Mouse (Mus musculus): ENCODE measurements around the gene Tomm22. TPM values are rescaled to one million over a fixed set of nuclear protein-coding genes. Genes with fewer than 3 reads are reported as not detected.
"Not testable (repeated sequence)": the region's sequence is repeated elsewhere in the genome, so short reads cannot be mapped to it uniquely, and the experiment has no call there.

Gene Tomm22
- polyA plus RNA-seq, 1 experiment from 2014 or later, result 207 TPM

GRCm38 (mm10) chr15:79669195-79669594 lies 1.5 kb upstream of the Tomm22 start:
- no peaks in the 10 kb centered on the region for H3K9me3 ChIP-seq (ENCODE audit: control insufficient read depth)
- H3K9ac ChIP-seq (ENCODE audit: low read depth, low read length), result no peak overlapping the region
- 67% methylated on average over 10 of the region's 10 CpGs for WGBS
- H3K4me2 ChIP-seq (replicated peaks; ENCODE audit: low read depth), result no peak overlapping the region
- TF ChIP-seq CTCF (IDR thresholded peaks at IDR 0.05; ENCODE audit: low read depth), result peak; percentile 45
- ATAC-seq, result no peak
- no peak overlapping the region for H3K27ac ChIP-seq (ENCODE audit: low read depth, low read length)
- peaks cover 21% of the 10 kb centered on the region for H3K36me3 ChIP-seq (ENCODE audit: control insufficient read depth, insufficient read depth)
- H3K4me3 ChIP-seq (ENCODE audit: low read depth, low read length), result no peak overlapping the region
- no peaks in the 10 kb centered on the region for H3K27me3 ChIP-seq (replicated peaks; ENCODE audit: control insufficient read depth, insufficient read depth, low read length)
- 0 out of 2 replicates have a peak, but pooled peaks cover 3% of the 10 kb centered on the region for H3K4me1 ChIP-seq (replicated peaks; ENCODE audit: control insufficient read depth, insufficient read depth, low read length)

- whole genome bisulfite sequencing, result under 1% methylated on average over 37 of the region's 37 CpGs
Measured at GRCm38 (mm10) chr15:79670972-79671299, 275 bp downstream of the Tomm22 start.

GRCm38 (mm10) chr15:79671828-79672348 lies 1.2 kb downstream of the Tomm22 start:
- 62% methylated on average over 11 of the region's 11 CpGs for WGBS
- Histone ChIP-seq H3K4me3 (ENCODE audit: low read depth, low read length) (peak overlapping the region; percentile 88; the same call in 1 of the 2 replicates), H3K4me2 (replicated peaks; ENCODE audit: low read depth) (peak overlapping the region; percentile 81), H3K36me3 (ENCODE audit: control insufficient read depth, insufficient read depth) (peaks cover 38% of the 10 kb centered on the region)
- H3K9me3 ChIP-seq (ENCODE audit: control insufficient read depth); H3K27me3 ChIP-seq (replicated peaks; ENCODE audit: control insufficient read depth, insufficient read depth, low read length); ATAC-seq; H3K9ac ChIP-seq (ENCODE audit: low read depth, low read length); H3K27ac ChIP-seq (ENCODE audit: low read depth, low read length); H3K4me1 ChIP-seq (replicated peaks; ENCODE audit: control insufficient read depth, insufficient read depth, low read length): not testable (repeated sequence)

More at GRCm38 (mm10) chr15:79670972-79671299, 275 bp downstream of the Tomm22 start:
- H3K9me3 ChIP-seq (ENCODE audit: control insufficient read depth), result no peaks in the 10 kb centered on the region
- peak overlapping the region; percentile 71 for H3K27ac ChIP-seq (ENCODE audit: low read depth, low read length)
- peak; percentile 50 for ATAC-seq
- TF ChIP-seq CTCF (IDR thresholded peaks at IDR 0.05; ENCODE audit: low read depth), result no peak
- H3K4me3 ChIP-seq (ENCODE audit: low read depth, low read length), result peak overlapping the region; percentile 88
- peaks cover 30% of the 10 kb centered on the region for H3K36me3 ChIP-seq (ENCODE audit: control insufficient read depth, insufficient read depth)
- H3K9ac ChIP-seq (ENCODE audit: low read depth, low read length), result peak overlapping the region; percentile 86
- no peaks in the 10 kb centered on the region for H3K27me3 ChIP-seq (replicated peaks; ENCODE audit: control insufficient read depth, insufficient read depth, low read length)
- H3K4me2 ChIP-seq (replicated peaks; ENCODE audit: low read depth), result peak overlapping the region; percentile 81
- H3K4me1 ChIP-seq (replicated peaks; ENCODE audit: control insufficient read depth, insufficient read depth, low read length), result 0 out of 2 replicates have a peak, but pooled peaks cover 3% of the 10 kb centered on the region

- H3K36me3 ChIP-seq (ENCODE audit: control insufficient read depth, insufficient read depth), result peaks cover 38% of the 10 kb centered on the region
- H3K9ac ChIP-seq (ENCODE audit: low read depth, low read length), result no peak overlapping the region
Measured at GRCm38 (mm10) chr15:79677936-79678335, 7.3 kb downstream of the Tomm22 start.

GRCm38 (mm10) chr15:79681973-79682372 lies 11.3 kb downstream of the Tomm22 start:
- Histone ChIP-seq H3K9me3 (ENCODE audit: control insufficient read depth) (no peaks in the 10 kb centered on the region), H3K4me3 (ENCODE audit: low read depth, low read length) (no peak overlapping the region), H3K27me3 (replicated peaks; ENCODE audit: control insufficient read depth, insufficient read depth, low read length) (no peaks in the 10 kb centered on the region), H3K27ac (ENCODE audit: low read depth, low read length) (0 out of 2 replicates have a peak overlapping the region, but pooled peaks have one; percentile 21), H3K4me2 (replicated peaks; ENCODE audit: low read depth) (no peak overlapping the region), H3K4me1 (replicated peaks; ENCODE audit: control insufficient read depth, insufficient read depth, low read length) (peaks cover 17% of the 10 kb centered on the region), H3K36me3 (ENCODE audit: control insufficient read depth, insufficient read depth) (peaks cover 1% of the 10 kb centered on the region; the same call in 1 of the 2 replicates), H3K9ac (ENCODE audit: low read depth, low read length) (no peak overlapping the region)
- WGBS, result 78% methylated on average over 4 of the region's 4 CpGs
- no peak for TF ChIP-seq CTCF (IDR thresholded peaks at IDR 0.05; ENCODE audit: low read depth)
- ATAC-seq, result peak; percentile 34; the same call in 1 of the 2 replicates

More at GRCm38 (mm10) chr15:79677936-79678335, 7.3 kb downstream of the Tomm22 start:
- Histone ChIP-seq H3K4me2 (replicated peaks; ENCODE audit: low read depth) (no peak overlapping the region), H3K27ac (ENCODE audit: low read depth, low read length) (no peak overlapping the region), H3K27me3 (replicated peaks; ENCODE audit: control insufficient read depth, insufficient read depth, low read length) (no peaks in the 10 kb centered on the region), H3K4me1 (replicated peaks; ENCODE audit: control insufficient read depth, insufficient read depth, low read length) (peaks cover 3% of the 10 kb centered on the region; the same call in 1 of the 2 replicates), H3K4me3 (ENCODE audit: low read depth, low read length) (no peak overlapping the region), H3K9me3 (ENCODE audit: control insufficient read depth) (no peaks in the 10 kb centered on the region)
- no peak for ATAC-seq
- WGBS, result 55% methylated on average over 2 of the region's 2 CpGs
- TF ChIP-seq CTCF (IDR thresholded peaks at IDR 0.05; ENCODE audit: low read depth), result no peak

- no peaks in the 10 kb centered on the region for H3K36me3 ChIP-seq (ENCODE audit: control insufficient read depth, insufficient read depth)
- no peak overlapping the region for H3K4me3 ChIP-seq (ENCODE audit: low read depth, low read length)
- peak; percentile 28 for ATAC-seq
- peak overlapping the region; percentile 40 for H3K4me2 ChIP-seq (replicated peaks; ENCODE audit: low read depth)
- 46% methylated on average over 6 of the region's 6 CpGs for WGBS
- H3K27ac ChIP-seq (ENCODE audit: low read depth, low read length), result no peak overlapping the region; the same call in 1 of the 2 replicates
- no peak for TF ChIP-seq CTCF (IDR thresholded peaks at IDR 0.05; ENCODE audit: low read depth)
- H3K27me3 ChIP-seq (replicated peaks; ENCODE audit: control insufficient read depth, insufficient read depth, low read length), result no peaks in the 10 kb centered on the region
- H3K9ac ChIP-seq (ENCODE audit: low read depth, low read length), result 0 out of 2 replicates have a peak overlapping the region, but pooled peaks have one; percentile 26
- peaks cover 17% of the 10 kb centered on the region for H3K4me1 ChIP-seq (replicated peaks; ENCODE audit: control insufficient read depth, insufficient read depth, low read length)
- H3K9me3 ChIP-seq (ENCODE audit: control insufficient read depth), result no peaks in the 10 kb centered on the region
Measured at GRCm38 (mm10) chr15:79683146-79683545, 12.5 kb downstream of the Tomm22 start.

Measured in intestine, postnatal 0 days (tissue).